Mouse (Mus musculus) cerebellum, postnatal 4 days (tissue): ENCODE measurements around the gene Ptprb.

Source experiments
- DNase-seq, 2 experiments: peaks; one replicate each; pipeline ENCODE4 v3.0.0; 2022; ENCODE audit warnings: low spot score in 2 of 2, mixed read lengths in 1 of 2

Gene Ptprb

GRCm38 (mm10) chr10:116296439-116296838 is 21.1 kb downstream of the Ptprb start:
- no peak for DNase-seq

DNA sequence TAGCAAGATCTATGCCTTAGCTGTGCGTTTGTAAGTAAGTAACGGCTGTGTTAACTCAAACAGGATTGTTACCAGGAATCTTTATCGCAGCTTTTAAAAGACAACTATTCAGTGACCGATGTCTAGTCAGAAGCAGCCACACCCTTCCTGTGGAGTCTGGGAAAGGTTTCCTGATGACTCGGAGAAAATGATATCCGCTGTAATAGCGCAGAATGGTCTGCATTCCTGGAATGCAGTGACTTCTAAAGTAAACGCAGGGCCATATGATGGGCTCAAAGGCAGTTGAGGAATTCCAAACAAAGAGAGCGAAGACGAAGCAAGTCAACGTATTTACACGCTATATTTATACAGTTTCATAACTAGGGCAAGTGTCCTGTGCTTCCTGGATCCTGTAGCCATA is 22.5 kb downstream of the Ptprb start:
- no peak for DNase-seq

- DNase-seq: no peak
Measured at GRCm38 (mm10) chr10:116300824-116301223, 25.5 kb downstream of the Ptprb start.

DNA sequence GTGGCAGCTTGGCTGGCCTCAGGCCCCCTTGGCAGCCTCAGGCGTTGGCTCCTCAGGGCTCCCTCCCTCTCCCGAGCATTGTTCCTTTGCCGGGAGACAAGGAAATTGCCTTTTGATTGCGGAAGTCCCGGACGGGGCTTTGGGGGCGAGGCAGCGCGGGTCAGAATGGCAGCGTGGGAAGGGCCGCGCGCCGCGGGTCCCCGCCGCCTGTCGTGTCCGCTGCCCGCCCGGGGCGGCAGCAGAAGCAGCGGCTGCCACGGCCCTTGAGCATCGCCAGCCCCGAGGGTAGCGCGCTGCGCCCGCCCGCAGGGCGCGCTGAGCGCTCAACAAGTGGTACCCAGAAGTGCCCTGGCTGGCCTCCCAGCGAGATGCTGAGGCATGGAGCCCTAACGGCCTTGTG is 25.9 kb downstream of the Ptprb start:
- peak in 1 of 2 experiments; percentile 7 for DNase-seq

GRCm38 (mm10) chr10:116304355-116304754 is 29.0 kb downstream of the Ptprb start:
- DNase-seq: no peak

- DNase-seq: no peak
Measured at GRCm38 (mm10) chr10:116309460-116309859, 34.1 kb downstream of the Ptprb start.

- no peak for DNase-seq
Measured at GRCm38 (mm10) chr10:116310516-116311210, 35.3 kb downstream of the Ptprb start.

DNA sequence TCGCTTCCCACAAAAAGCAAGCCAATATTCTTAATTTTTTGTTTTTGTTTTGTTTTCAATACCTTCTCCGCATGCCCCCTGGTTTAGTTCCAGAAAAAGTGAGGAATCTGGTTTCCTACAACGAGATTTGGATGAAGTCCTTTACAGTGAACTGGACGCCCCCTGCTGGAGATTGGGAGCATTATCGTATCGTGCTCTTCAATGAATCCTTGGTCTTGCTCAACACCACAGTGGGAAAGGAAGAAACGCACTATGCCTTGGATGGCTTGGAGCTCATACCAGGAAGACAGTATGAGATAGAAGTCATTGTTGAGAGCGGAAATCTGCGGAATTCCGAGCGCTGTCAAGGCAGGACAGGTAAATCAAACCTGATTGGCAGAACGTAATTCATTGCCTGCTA is 43.9 kb downstream of the Ptprb start:
- peak; percentile 47 to 77 for DNase-seq

DNA sequence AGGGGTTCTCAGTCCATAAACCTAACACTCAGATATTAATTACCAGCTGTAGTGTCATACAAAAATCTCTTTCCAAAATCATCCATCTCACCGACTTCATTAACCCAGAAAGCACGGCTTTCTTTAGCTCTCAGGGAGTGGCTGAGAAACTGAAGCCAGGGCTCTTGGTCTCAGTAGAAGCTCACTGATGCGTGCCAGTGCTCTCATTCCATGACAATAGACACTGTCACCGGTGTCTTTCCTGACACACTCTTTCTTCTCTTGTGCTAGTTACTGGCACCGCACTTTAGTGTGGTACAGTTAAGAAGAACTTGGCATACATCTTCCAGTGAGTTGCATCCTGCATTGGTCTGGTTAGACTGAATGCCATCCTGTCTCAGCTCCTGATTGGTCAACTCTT is 53.8 kb downstream of the Ptprb start:
- DNase-seq: no peak

DNA sequence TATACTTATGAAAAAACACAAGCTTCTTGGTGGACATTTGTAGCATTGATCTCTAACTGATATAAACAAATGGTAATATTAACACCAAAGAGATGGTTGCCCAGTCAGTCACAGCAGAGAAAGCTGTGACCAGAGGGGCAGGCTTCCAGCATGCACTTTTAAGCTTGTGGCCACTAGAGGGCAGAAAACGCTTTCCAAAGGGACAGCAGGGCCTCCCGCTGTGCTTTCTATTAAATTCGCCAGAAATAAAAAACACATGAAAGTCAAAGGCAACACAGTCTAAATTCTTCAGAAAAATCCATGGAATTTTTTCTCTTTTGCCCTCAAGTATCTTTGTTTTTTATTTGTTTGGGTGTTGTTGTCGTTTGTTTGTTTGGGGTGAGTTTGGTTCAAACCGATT is 55.1 kb downstream of the Ptprb start:
- peak; percentile 48 to 82 for DNase-seq

GRCm38 (mm10) chr10:116330961-116331510 is 55.7 kb downstream of the Ptprb start:
- peak in 1 of 2 experiments; percentile 5 for DNase-seq

DNA sequence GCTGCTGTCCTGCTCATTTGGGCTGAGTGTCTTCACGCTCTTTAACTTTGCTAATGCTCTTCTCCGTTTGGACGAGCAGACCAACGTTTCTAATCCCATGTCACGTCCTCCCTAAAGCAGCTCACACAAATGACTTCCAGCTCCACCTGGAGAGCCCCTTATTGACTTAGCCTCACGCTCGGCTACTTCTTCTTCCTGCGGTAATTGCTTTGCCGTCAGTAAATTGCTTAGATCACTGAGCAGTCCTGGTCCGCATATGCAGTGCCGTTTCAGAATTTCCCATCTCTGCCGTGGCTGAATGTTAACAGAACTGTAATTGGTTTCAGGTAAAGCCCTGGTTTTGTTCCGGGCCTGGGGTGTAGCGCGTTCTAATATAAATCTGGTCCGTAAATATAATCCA is 58.3 kb downstream of the Ptprb start:
- no peak for DNase-seq

DNA sequence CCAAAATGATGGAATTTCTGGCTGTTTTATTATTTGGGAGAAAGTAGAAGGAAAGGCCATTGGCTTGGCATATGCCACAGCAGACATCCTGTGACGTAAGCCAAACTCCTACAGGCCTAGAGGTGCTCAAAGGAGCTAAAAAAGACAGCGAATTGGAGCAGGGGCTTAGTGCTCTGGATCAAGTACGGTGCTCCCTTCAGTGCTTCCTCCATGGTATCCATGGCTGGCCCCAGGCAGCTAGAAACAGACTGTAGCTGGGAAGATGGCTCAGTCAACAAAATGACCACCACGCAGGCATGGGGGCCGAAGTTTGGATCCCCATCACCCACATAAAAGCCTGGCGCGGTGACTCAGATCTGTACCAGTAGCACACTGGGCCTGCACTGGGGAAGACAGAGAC is 58.8 kb downstream of the Ptprb start:
- no peak for DNase-seq

GRCm38 (mm10) chr10:116335328-116335727 is 60.0 kb downstream of the Ptprb start:
- DNase-seq: no peak

GRCm38 (mm10) chr10:116341194-116341593 is 65.9 kb downstream of the Ptprb start:
- DNase-seq: no peak

DNA sequence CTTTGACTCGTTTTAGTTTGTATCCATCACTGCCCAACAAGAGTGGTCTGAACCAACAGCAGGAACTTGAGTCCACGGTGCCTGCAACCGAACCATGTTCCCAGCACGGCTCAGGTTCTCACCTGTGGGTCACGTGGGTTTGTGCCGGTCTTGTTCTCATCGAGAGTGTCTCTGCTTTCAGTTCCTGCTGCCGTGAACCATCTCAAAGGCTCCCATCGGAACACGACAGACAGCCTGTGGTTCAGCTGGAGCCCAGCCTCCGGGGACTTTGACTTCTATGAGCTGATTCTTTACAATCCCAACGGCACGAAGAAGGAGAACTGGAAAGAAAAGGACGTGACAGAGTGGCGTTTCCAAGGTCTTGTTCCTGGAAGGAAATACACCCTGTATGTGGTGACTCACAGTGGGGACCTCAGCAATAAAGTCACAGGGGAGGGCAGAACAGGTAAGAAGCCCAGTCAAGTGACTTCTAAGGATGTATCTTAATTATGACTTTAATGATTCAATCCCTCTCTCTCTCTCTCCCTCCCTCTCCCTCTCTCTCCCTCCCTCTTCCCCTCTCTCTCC is 71.4 kb downstream of the Ptprb start:
- DNase-seq: no peak

GRCm38 (mm10) chr10:116349004-116349403 is 73.7 kb downstream of the Ptprb start:
- no peak for DNase-seq

GRCm38 (mm10) chr10:116350532-116350931 is 75.2 kb downstream of the Ptprb start:
- DNase-seq: no peak

DNA sequence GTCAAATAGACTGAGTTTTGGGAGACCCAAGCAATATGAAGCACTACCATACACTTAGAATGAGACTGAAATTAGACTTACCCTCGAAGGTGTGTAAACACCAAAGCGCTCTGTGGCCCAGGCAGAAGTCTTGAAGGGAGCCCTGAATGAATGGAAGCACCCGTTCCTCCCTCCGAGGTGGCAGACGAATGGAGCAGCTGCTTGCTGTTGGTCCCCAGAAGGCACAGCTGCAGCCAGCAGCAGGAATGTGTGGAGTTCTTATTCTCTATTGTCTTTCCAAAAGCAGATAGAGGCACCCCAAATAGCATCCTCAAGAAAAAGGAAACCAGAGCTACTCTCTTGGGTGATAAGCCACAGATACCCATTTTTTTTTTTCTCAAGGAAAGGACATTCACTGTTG is 79.0 kb downstream of the Ptprb start:
- no peak for DNase-seq

- peak; percentile 25 to 72 for DNase-seq
Measured at GRCm38 (mm10) chr10:116362181-116362580, 86.9 kb downstream of the Ptprb start.

DNA sequence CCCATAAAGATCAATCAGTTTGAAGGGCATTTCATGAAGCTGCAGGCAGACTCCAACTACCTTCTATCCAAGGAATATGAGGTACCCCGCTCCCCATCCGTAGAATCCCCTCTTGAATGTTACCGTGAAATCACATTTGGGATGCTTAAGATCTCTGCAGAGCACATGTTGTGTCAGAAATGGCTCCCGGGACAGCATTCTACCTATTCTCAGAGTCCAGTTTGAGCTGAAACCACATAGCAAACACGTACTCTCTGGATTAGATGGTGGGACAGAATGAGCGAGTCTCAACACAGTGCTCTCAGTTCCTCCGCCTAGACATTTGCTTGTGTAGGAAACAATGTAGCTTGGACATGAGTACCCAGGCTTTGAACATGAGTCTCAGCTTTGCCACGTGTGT is 87.3 kb downstream of the Ptprb start:
- DNase-seq: peak in 1 of 2 experiments; percentile 6

DNA sequence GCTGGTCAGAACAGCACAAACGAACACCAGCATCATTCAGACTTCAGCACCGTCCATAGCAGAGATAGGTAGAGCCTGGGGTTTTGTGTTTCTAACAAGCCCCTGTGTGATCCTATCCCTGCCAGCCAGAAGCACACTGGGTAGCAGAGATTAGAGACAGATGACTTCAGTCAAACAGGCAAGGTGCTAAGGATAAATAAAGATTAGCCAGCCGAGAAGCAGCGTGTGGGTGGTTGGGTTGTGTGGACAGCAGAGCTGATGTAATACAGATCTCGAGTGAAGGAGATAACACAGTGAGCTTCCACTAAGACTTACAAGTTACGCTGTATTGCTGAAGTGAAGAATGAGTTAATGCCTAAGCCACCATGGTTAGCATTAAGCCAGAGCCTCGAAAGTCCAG is 89.4 kb downstream of the Ptprb start:
- no peak for DNase-seq

DNA sequence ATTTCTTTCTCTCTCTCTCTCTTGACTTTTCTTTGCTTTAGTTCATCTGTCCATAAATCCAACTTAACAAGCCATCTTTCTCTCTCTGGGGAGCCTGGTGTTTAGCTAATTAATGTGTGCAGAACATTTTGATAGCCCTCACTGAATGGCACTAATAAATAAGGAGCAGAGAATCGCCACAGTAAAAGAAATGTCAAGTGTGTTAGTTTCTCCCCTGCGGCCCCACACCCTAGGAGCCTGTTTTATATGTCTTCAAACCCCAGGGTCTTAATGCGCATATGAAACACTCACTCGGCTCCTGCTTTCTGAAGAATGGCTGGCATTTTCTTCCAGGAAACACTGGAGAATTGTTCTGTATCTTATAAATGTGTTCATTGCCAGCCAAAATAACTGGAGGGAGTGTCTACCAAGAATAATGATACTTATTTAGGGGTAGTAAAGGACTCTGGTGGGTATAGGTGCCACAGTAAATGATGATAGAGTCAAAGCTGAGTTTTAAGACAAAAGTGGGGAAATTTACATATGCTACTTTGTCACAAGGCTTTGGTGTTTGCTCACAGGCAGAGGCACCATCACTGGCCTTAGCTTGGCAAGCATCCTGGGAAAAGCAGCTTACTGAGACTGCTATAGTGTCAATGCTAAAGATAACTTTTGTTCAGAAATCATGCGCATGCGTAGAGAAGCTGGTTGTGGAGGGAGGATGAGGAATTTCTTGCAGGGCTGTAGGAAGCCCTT is 95.8 kb downstream of the Ptprb start:
- no peak for DNase-seq
